Mouse (Mus musculus) limb, embryonic 11.5 days (tissue): ENCODE data around the gene Ankrd44. TPM values are rescaled to one million over a fixed set of nuclear protein-coding genes. Genes with fewer than 3 reads are reported as not detected.

Experiments used
- ATAC-seq: fragments of 200-750 bp; cut with Nextera tagmentation; 2 replicates; pipeline ENCODE4 v1.8.0; 2017; ENCODE audit warnings: low read depth; ENCODE audit not compliant: insufficient number of reproducible peaks, low FRiP score, low TSS enrichment
- DNase-seq: peaks from one replicate; pipeline ENCODE4 v3.0.0-alpha.2; 2015; ENCODE audit warnings: low spot score
- H3K27ac ChIP-seq: fragments of 300-500 bp; sonication (generic); replicated peaks from 2 replicates; pipeline ENCODE4 v1.5.1; 2014; ENCODE audit warnings: low read depth, mild to moderate bottlenecking, low read length
- H3K27me3 ChIP-seq: fragments of 300-500 bp; sonication (generic); 2 replicates; pipeline ENCODE4 v1.6.1; 2014; ENCODE audit warnings: mild to moderate bottlenecking, low read length, mixed read lengths; ENCODE audit not compliant: control insufficient read depth, insufficient read depth
- H3K36me3 ChIP-seq: fragments of 300-500 bp; sonication (generic); 2 replicates; pipeline ENCODE4 v1.6.1; 2014; ENCODE audit warnings: mild to moderate bottlenecking, low read length, moderate library complexity, mixed read lengths; ENCODE audit not compliant: control insufficient read depth, insufficient read depth
- H3K4me1 ChIP-seq: fragments of 300-500 bp; sonication (generic); 2 replicates; pipeline ENCODE4 v1.6.1; 2014; ENCODE audit warnings: low read length, mixed read lengths; ENCODE audit not compliant: control insufficient read depth, insufficient read depth
- H3K4me2 ChIP-seq: fragments of 300-500 bp; sonication (generic); 2 replicates; pipeline ENCODE4 v1.6.1; 2014; ENCODE audit warnings: low read depth, mild to moderate bottlenecking, moderate library complexity; ENCODE audit not compliant: severe bottlenecking
- H3K4me3 ChIP-seq: fragments of 300-500 bp; sonication (generic); 2 replicates; pipeline ENCODE4 v1.5.1; 2014; ENCODE audit warnings: low read depth, low read length
- H3K9ac ChIP-seq: fragments of 300-500 bp; sonication (generic); 2 replicates; pipeline ENCODE4 v1.6.1; 2014; ENCODE audit warnings: mild to moderate bottlenecking, low read length
- H3K9me3 ChIP-seq: fragments of 300-500 bp; sonication (generic); 2 replicates; pipeline ENCODE4 v1.6.1; 2016; ENCODE audit warnings: low read length; ENCODE audit not compliant: control insufficient read depth
- WGBS: fragments of 180-500 bp; shearing (Covaris S2); extraction: QIAGEN DNeasy Blood & Tissue Kit; methylation state at CpG from one replicate; pipeline ENCODE4 v1.1.7; 2014; 5-methylcytosine and 5-hydroxymethylcytosine counted together
- polyA plus RNA-seq: library from polyadenylated mRNA; unstranded; fragments of >200 nt; fragmentation: Nextera tagmentation; extraction: Ambion mirVana; gene quantifications from 2 replicates; pipeline ENCODE4 v1.2.1, GENCODE M21; 2014

Gene Ankrd44
- polyA plus RNA-seq, 1 experiment from 2014 or later: 23.5 TPM

DNA sequence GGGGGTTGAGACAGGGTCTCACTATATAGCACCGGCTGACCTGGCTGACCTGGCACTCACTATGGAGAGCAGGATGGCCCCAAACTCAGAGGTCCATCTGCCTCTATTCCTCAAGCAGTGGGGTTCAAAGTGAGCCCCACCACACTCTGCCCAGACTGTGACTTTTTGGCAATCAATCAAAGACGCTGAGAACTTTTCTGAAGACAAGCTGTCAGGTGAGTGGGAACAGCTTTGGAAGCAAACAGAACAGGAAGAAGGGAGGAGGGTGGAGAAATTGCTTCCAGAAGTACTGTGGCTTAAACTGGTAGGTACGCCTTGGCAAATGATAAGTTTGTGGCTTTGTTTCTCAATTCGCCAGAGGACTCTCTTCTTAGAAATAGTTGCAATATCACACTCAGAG lies 9.7 kb downstream of the Ankrd44 start:
- 38% methylated on average over 4 of the region's 4 CpGs for WGBS
- 0 out of 2 replicates have a peak overlapping the region, but pooled peaks have one; percentile 2 for H3K27ac ChIP-seq

DNA sequence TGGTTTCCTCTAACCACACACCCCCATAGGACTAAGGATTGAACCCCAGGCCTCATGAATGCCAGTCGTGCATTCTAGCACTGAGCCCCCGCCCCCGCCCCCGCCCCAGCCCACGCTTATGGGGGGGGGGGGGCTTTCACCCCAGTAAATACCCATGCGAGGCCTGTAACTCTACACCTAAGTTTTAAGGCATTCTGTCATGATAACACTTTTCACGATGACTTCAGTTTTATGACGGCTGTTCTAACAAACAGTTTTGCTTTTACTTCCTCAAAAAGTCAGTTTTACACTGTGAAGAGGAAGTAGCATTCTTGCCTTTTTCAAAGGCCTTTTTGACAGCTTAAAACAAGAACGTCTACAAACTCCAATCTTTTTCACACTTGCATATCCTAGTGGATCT lies 11.8 kb downstream of the Ankrd44 start:
- H3K4me1 ChIP-seq: peaks cover 46% of the 10 kb centered on the region
- no peaks in the 10 kb centered on the region for H3K36me3 ChIP-seq
- H3K27ac ChIP-seq: peak overlapping the region; percentile 33; the same call in 1 of the 2 replicates
- H3K27me3 ChIP-seq: no peaks in the 10 kb centered on the region
- DNase-seq (peak; percentile 55), ATAC-seq (no peak)
- H3K9ac ChIP-seq: no peak overlapping the region
- H3K4me3 ChIP-seq: no peak overlapping the region
- 4% methylated on average over 9 of the region's 9 CpGs for WGBS
- H3K4me2 ChIP-seq: no peak overlapping the region; the same call in 1 of the 2 replicates
- no peaks in the 10 kb centered on the region for H3K9me3 ChIP-seq

More for the DNA sequence above, 9.7 kb downstream of the Ankrd44 start:
- no peaks in the 10 kb centered on the region for H3K27me3 ChIP-seq
- no peaks in the 10 kb centered on the region for H3K9me3 ChIP-seq
- no peak for ATAC-seq
- H3K9ac ChIP-seq: no peak overlapping the region
- no peak for DNase-seq
- H3K4me1 ChIP-seq: peaks cover 36% of the 10 kb centered on the region
- no peaks in the 10 kb centered on the region for H3K36me3 ChIP-seq
- H3K4me3 ChIP-seq: no peak overlapping the region
- no peak overlapping the region for H3K4me2 ChIP-seq

DNA sequence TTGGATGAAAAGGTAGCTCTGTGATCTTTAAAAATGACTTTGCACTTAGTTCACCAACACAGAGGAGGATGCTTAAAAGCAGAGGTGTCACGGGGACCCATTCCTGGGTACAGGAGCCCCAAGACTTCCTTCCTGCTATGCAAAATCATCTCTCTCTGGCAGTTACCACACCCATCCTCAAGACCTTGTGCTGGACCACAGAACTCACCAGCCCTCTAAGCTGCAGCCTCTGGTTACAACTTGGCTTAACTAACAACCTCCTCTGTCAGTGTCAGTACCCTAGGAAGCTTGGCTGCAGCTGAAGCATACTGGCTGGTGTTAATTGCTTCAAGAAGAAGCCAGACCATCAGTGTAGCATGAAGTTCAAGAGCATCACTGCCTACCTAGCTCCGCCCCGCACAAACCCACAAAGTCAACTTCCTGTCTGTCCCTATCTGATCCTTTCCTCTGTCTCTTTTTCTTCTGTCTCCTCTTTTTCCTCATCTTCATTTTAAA lies 12.8 kb downstream of the Ankrd44 start:
- Histone ChIP-seq H3K27me3 (no peaks in the 10 kb centered on the region), H3K4me1 (peaks cover 52% of the 10 kb centered on the region), H3K27ac (peak overlapping the region; percentile 53), H3K36me3 (no peaks in the 10 kb centered on the region), H3K9me3 (no peaks in the 10 kb centered on the region), H3K9ac (no peak overlapping the region), H3K4me2 (no peak overlapping the region), H3K4me3 (no peak overlapping the region)
- 71% methylated on average over 3 of the region's 3 CpGs for WGBS
- ATAC-seq: no peak
- DNase-seq: no peak

DNA sequence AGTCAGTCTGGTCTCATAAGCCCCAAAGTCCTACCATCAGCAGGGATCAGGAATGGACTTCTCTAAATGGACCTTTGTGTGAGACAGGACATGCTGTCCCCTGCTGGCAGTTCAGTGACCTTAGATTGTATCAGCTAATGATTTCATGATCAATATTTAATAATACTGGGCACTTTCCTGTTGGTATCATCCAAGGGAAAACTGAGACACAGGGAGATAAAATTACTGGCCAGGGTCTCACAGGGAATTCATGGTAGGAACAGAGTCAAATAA lies 13.2 kb downstream of the Ankrd44 start:
- Histone ChIP-seq H3K4me1 (peaks cover 52% of the 10 kb centered on the region), H3K27ac (no peak overlapping the region), H3K4me2 (no peak overlapping the region), H3K36me3 (no peaks in the 10 kb centered on the region), H3K9ac (no peak overlapping the region), H3K27me3 (no peaks in the 10 kb centered on the region), H3K9me3 (no peaks in the 10 kb centered on the region), H3K4me3 (no peak overlapping the region)
- ATAC-seq: no peak
- DNase-seq: no peak

DNA sequence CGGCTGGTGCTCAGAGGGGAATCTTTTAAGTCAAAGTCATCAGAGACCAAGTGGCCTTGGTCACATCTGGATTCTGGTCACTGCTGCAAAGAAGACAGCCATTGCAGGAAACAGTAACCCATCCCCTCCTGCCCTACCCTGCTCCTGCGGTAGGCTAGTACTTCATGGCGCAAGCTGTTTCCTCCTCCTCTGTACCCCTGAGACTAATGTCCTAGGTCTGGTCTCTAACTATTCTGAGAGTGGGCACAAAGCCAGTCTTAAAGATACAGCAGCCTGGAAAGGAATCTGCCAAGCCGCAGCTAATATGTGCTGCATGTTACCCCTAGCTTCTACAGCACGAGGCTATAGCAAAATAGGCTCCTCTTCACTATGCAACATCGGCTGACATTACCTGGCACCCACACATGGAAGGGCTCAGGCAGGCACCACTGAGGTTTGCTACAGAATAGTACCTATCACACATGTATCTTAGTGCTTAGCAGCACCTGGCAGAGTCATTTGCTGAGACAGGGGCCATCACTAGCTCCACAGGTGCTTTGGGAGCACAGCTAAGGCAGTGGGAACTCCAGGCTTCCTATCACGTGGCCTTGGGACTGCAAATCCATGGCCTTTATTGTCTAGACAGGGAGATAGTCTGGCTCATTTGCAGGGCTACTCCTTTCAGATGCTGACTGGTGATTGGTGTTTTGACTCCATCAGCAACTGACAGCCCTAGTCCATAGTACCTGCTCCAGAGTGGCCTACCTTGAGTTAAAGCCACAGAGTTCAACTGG lies 13.7 kb downstream of the Ankrd44 start:
- WGBS: 68% methylated on average over 7 of the region's 7 CpGs
- DNase-seq: no peak

DNA sequence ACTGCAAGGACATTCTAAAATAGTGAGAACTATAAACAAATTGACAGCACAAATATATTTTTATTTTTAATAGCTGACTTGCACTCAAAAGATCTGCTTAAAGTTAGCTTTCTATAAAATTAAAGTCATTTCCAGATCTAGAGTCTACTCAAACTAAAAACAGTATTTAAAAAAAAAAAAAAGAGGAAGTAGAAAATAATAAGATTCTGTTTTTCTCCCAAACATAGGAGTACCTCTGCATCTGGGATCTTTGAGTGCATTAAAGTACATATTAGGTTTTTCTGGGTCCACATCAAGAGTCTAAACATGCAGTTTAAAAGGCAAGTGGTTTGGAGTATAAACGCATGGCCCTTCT lies 15.0 kb downstream of the Ankrd44 start:
- peaks cover 60% of the 10 kb centered on the region for H3K4me1 ChIP-seq
- no peak overlapping the region for H3K4me2 ChIP-seq
- no peak overlapping the region for H3K9ac ChIP-seq
- no peak for DNase-seq
- H3K9me3 ChIP-seq: no peaks in the 10 kb centered on the region
- ATAC-seq: no peak
- H3K27ac ChIP-seq: no peak overlapping the region
- H3K36me3 ChIP-seq: no peaks in the 10 kb centered on the region
- no peak overlapping the region for H3K4me3 ChIP-seq
- 83% methylated on average over 1 of the region's 1 CpGs for WGBS
- no peaks in the 10 kb centered on the region for H3K27me3 ChIP-seq

More for the DNA sequence above, 13.7 kb downstream of the Ankrd44 start:
- Histone ChIP-seq H3K27ac (no peak overlapping the region), H3K9ac (no peak overlapping the region), H3K4me2 (no peak overlapping the region), H3K9me3 (no peaks in the 10 kb centered on the region), H3K27me3 (no peaks in the 10 kb centered on the region), H3K4me1 (peaks cover 57% of the 10 kb centered on the region), H3K36me3 (no peaks in the 10 kb centered on the region), H3K4me3 (no peak overlapping the region)
- ATAC-seq: no peak

DNA sequence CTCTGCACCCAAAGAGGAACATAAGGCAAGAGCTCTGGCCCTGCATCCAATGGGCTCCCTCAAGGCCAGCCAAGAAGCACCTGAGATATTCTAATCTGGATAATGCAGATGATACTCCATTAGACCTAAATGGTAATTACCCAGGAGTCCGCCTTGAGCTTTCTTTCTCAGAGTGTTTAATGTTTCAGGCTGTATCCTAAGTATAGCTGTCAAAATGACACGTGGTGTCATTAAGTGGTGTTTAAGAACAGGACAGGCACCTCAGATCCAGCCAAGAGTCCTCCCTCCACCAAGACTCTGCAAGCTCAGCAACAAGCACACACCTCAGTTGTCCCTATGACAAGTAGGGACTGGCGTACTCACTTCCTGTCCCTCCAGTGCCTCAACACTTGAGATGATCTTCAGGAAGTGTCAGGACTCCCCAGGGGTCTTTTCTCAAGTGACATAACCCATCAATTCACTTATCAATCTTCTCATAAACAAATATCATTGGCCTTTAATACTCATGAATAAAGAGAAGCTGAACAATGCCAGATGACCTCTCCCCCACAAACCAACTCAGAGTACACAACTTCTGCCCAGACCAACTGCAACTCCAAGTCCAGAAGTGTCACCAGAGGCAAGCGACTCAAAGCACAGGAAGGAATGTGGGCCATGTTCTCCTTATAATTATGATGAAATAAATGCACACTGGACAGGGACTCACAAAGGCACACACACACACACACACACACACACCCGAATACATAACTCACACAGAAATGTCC lies 15.5 kb downstream of the Ankrd44 start:
- Histone ChIP-seq H3K27me3 (no peaks in the 10 kb centered on the region), H3K4me3 (no peak overlapping the region), H3K9ac (no peak overlapping the region), H3K4me1 (peaks cover 60% of the 10 kb centered on the region), H3K36me3 (no peaks in the 10 kb centered on the region), H3K9me3 (no peaks in the 10 kb centered on the region), H3K27ac (no peak overlapping the region), H3K4me2 (no peak overlapping the region)
- no peak for DNase-seq
- 78% methylated on average over 5 of the region's 5 CpGs for WGBS
- ATAC-seq: no peak

DNA sequence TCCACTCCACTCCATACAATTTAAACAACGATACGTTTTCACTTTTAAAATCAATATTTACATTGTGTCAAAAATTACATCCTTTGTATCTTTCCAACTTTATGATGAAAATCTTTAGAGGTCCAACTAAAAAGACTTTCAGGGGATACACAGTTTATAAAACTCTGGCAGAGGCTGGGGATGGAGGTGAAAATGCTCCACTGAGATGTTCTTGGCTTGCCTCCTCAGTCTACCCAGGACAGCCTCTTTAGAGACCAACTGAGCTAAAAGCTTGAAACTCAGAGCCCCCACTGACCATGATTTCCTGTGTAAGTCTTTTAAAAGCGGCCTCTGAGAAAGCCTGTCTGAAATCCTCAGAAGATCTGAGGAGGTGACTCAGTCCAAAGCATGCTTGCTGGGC lies 17.4 kb downstream of the Ankrd44 start:
- no peak overlapping the region for H3K4me2 ChIP-seq
- peaks cover under 1% of the 10 kb centered on the region; the same call in 1 of the 2 replicates for H3K36me3 ChIP-seq
- H3K4me1 ChIP-seq: peaks cover 56% of the 10 kb centered on the region
- H3K27ac ChIP-seq: peak overlapping the region; percentile 1; the same call in 1 of the 2 replicates
- ATAC-seq (no peak), DNase-seq (no peak)
- 64% methylated on average over 3 of the region's 3 CpGs for WGBS
- H3K4me3 ChIP-seq: no peak overlapping the region
- no peaks in the 10 kb centered on the region for H3K27me3 ChIP-seq
- no peak overlapping the region for H3K9ac ChIP-seq
- no peaks in the 10 kb centered on the region for H3K9me3 ChIP-seq
